Mouse (Mus musculus) intestine, embryonic 14.5 days (tissue): ENCODE results near the gene Jakmip3. TPM values are rescaled to one million over a fixed set of nuclear protein-coding genes. Genes with fewer than 3 reads are reported as not detected.

Experiments used
- ATAC-seq: fragments of 200-750 bp; cut with Nextera tagmentation; replicated peaks from 2 replicates; pipeline ENCODE4 v1.8.0; 2017; ENCODE audit warnings: low read depth, moderate number of reproducible peaks, moderate TSS enrichment, moderate library complexity; ENCODE audit not compliant: low FRiP score, low TSS enrichment
- DNase-seq: peaks from one replicate; pipeline ENCODE4 v3.0.0-alpha.2; 2018; ENCODE audit warnings: low spot score
- H3K27ac ChIP-seq: fragments of 300-500 bp; sonication (generic); 2 replicates; pipeline ENCODE4 v1.5.1; 2014; ENCODE audit warnings: low read depth, mild to moderate bottlenecking, control low read depth
- H3K27me3 ChIP-seq: fragments of 300-500 bp; sonication (generic); replicated peaks from 2 replicates; pipeline ENCODE4 v1.6.1; 2014; ENCODE audit warnings: low read length, control low read depth; ENCODE audit not compliant: control insufficient read depth, insufficient read depth
- H3K36me3 ChIP-seq: fragments of 300-500 bp; sonication (generic); 2 replicates; pipeline ENCODE4 v1.6.1; 2014; ENCODE audit warnings: low read length, control low read depth; ENCODE audit not compliant: control insufficient read depth, insufficient read depth
- H3K4me1 ChIP-seq: fragments of 300-500 bp; sonication (generic); replicated peaks from 2 replicates; pipeline ENCODE4 v1.6.1; 2014; ENCODE audit warnings: low read length, control low read depth, mixed read lengths; ENCODE audit not compliant: control insufficient read depth, insufficient read depth
- H3K4me2 ChIP-seq: fragments of 300-500 bp; sonication (generic); 2 replicates; pipeline ENCODE4 v1.6.1; 2014; ENCODE audit warnings: low read length
- H3K4me3 ChIP-seq: fragments of 300-500 bp; sonication (generic); 2 replicates; pipeline ENCODE4 v1.5.1; 2014; ENCODE audit warnings: low read depth, low read length, control low read depth, mixed read lengths
- H3K9ac ChIP-seq: fragments of 300-500 bp; sonication (generic); 2 replicates; pipeline ENCODE4 v1.6.1; 2014; ENCODE audit warnings: mild to moderate bottlenecking, low read length
- H3K9me3 ChIP-seq: fragments of 300-500 bp; sonication (generic); 2 replicates; pipeline ENCODE4 v1.6.1; 2016; ENCODE audit warnings: low read length, control low read depth; ENCODE audit not compliant: control insufficient read depth
- WGBS: fragments of 180-500 bp; shearing (Covaris S2); extraction: QIAGEN DNeasy Blood & Tissue Kit; methylation state at CpG from one replicate; pipeline ENCODE4 v1.1.7; 2014; 5-methylcytosine and 5-hydroxymethylcytosine counted together
- polyA plus RNA-seq: library from polyadenylated mRNA; unstranded; fragments of >200 nt; fragmentation: Nextera tagmentation; extraction: Ambion mirVana; gene quantifications from 2 replicates; pipeline ENCODE4 v1.2.1, GENCODE M21; 2014

The Jakmip3 gene
- polyA plus RNA-seq, 1 experiment from 2014 or later, result 0.46 TPM

GRCm38 (mm10) chr7:138959747-138960146 lies 19.2 kb downstream of the Jakmip3 start:
- no peaks in the 10 kb centered on the region for H3K36me3 ChIP-seq
- DNase-seq (no peak), ATAC-seq (no peak)
- H3K4me2 ChIP-seq, result no peak overlapping the region
- 84% methylated on average over 5 of the region's 5 CpGs for WGBS
- H3K9me3 ChIP-seq, result no peaks in the 10 kb centered on the region
- no peak overlapping the region for H3K9ac ChIP-seq
- no peak overlapping the region for H3K27ac ChIP-seq
- H3K27me3 ChIP-seq, result no peaks in the 10 kb centered on the region
- no peaks in the 10 kb centered on the region for H3K4me1 ChIP-seq
- no peak overlapping the region for H3K4me3 ChIP-seq

- no peak overlapping the region for H3K27ac ChIP-seq
These were observed 23.2 kb downstream of the Jakmip3 start for GRCm38 (mm10) chr7:138963756-138964155.

GRCm38 (mm10) chr7:138968010-138968620 lies 27.6 kb downstream of the Jakmip3 start:
- DNase-seq (no peak), ATAC-seq (no peak)
- Histone ChIP-seq H3K27ac (no peak overlapping the region), H3K36me3 (no peaks in the 10 kb centered on the region), H3K9ac (no peak overlapping the region), H3K4me3 (no peak overlapping the region), H3K9me3 (no peaks in the 10 kb centered on the region), H3K4me2 (no peak overlapping the region), H3K4me1 (no peaks in the 10 kb centered on the region), H3K27me3 (no peaks in the 10 kb centered on the region)
- WGBS, result 50% methylated on average over 13 of the region's 13 CpGs

More at GRCm38 (mm10) chr7:138963756-138964155, 23.2 kb downstream of the Jakmip3 start:
- no peaks in the 10 kb centered on the region for H3K4me1 ChIP-seq
- H3K27me3 ChIP-seq, result no peaks in the 10 kb centered on the region
- ATAC-seq (no peak), DNase-seq (no peak)
- WGBS, result 89% methylated on average over 5 of the region's 5 CpGs
- no peaks in the 10 kb centered on the region for H3K9me3 ChIP-seq
- H3K9ac ChIP-seq, result no peak overlapping the region
- H3K4me2 ChIP-seq, result no peak overlapping the region
- no peaks in the 10 kb centered on the region for H3K36me3 ChIP-seq
- no peak overlapping the region for H3K4me3 ChIP-seq

- Histone ChIP-seq H3K9me3 (no peaks in the 10 kb centered on the region), H3K4me1 (no peaks in the 10 kb centered on the region), H3K4me2 (no peak overlapping the region), H3K36me3 (no peaks in the 10 kb centered on the region), H3K27ac (no peak overlapping the region), H3K4me3 (no peak overlapping the region), H3K9ac (no peak overlapping the region), H3K27me3 (no peaks in the 10 kb centered on the region)
- no peak for ATAC-seq
- DNase-seq, result no peak
- 90% methylated on average over 7 of the region's 7 CpGs for WGBS
These were observed 37.0 kb downstream of the Jakmip3 start for GRCm38 (mm10) chr7:138977510-138977909.

- no peak overlapping the region for H3K4me3 ChIP-seq
- H3K9ac ChIP-seq, result no peak overlapping the region
- WGBS, result 91% methylated on average over 6 of the region's 6 CpGs
- H3K9me3 ChIP-seq, result no peaks in the 10 kb centered on the region
- no peaks in the 10 kb centered on the region for H3K27me3 ChIP-seq
- H3K36me3 ChIP-seq, result no peaks in the 10 kb centered on the region
- no peak for DNase-seq
- no peaks in the 10 kb centered on the region for H3K4me1 ChIP-seq
- H3K27ac ChIP-seq, result no peak overlapping the region
- no peak overlapping the region for H3K4me2 ChIP-seq
- no peak for ATAC-seq
These were observed 44.0 kb downstream of the Jakmip3 start for GRCm38 (mm10) chr7:138984576-138984975.

GRCm38 (mm10) chr7:138989156-138989555 lies 48.6 kb downstream of the Jakmip3 start:
- 86% methylated on average over 9 of the region's 9 CpGs for WGBS
- Histone ChIP-seq H3K27me3 (no peaks in the 10 kb centered on the region), H3K9ac (no peak overlapping the region), H3K4me3 (no peak overlapping the region), H3K9me3 (no peaks in the 10 kb centered on the region), H3K4me1 (no peaks in the 10 kb centered on the region), H3K4me2 (no peak overlapping the region), H3K27ac (no peak overlapping the region), H3K36me3 (no peaks in the 10 kb centered on the region)
- DNase-seq (no peak), ATAC-seq (no peak)

GRCm38 (mm10) chr7:139002692-139003091 lies 62.2 kb downstream of the Jakmip3 start:
- H3K4me2 ChIP-seq, result no peak overlapping the region
- no peak for DNase-seq
- H3K4me3 ChIP-seq, result no peak overlapping the region
- 90% methylated on average over 9 of the region's 9 CpGs for WGBS
- no peak overlapping the region for H3K9ac ChIP-seq
- H3K27ac ChIP-seq, result no peak overlapping the region
- H3K36me3 ChIP-seq, result no peaks in the 10 kb centered on the region
- H3K27me3 ChIP-seq, result no peaks in the 10 kb centered on the region
- no peak for ATAC-seq
- H3K4me1 ChIP-seq, result no peaks in the 10 kb centered on the region
- no peaks in the 10 kb centered on the region for H3K9me3 ChIP-seq

GRCm38 (mm10) chr7:139003250-139003649 lies 62.7 kb downstream of the Jakmip3 start:
- H3K9me3 ChIP-seq, result no peaks in the 10 kb centered on the region
- 73% methylated on average over 9 of the region's 9 CpGs for WGBS
- H3K4me1 ChIP-seq, result no peaks in the 10 kb centered on the region
- no peak overlapping the region for H3K9ac ChIP-seq
- H3K36me3 ChIP-seq, result no peaks in the 10 kb centered on the region
- no peaks in the 10 kb centered on the region for H3K27me3 ChIP-seq
- ATAC-seq (no peak), DNase-seq (no peak)
- no peak overlapping the region for H3K27ac ChIP-seq
- H3K4me3 ChIP-seq, result no peak overlapping the region
- H3K4me2 ChIP-seq, result no peak overlapping the region

- no peaks in the 10 kb centered on the region for H3K36me3 ChIP-seq
- DNase-seq, result no peak
- ATAC-seq, result no peak
- no peaks in the 10 kb centered on the region for H3K27me3 ChIP-seq
- no peak overlapping the region for H3K9ac ChIP-seq
- WGBS, result 58% methylated on average over 7 of the region's 7 CpGs
- H3K4me2 ChIP-seq, result no peak overlapping the region
- no peak overlapping the region for H3K4me3 ChIP-seq
- H3K9me3 ChIP-seq, result no peaks in the 10 kb centered on the region
- H3K4me1 ChIP-seq, result no peaks in the 10 kb centered on the region
- no peak overlapping the region for H3K27ac ChIP-seq
These were observed 69.4 kb downstream of the Jakmip3 start for GRCm38 (mm10) chr7:139009786-139010502.
